Mouse (Mus musculus) forebrain, embryonic 12.5 days (tissue): ENCODE measurements around the gene Plk4. TPM values are rescaled to one million over a fixed set of nuclear protein-coding genes. Genes with fewer than 3 reads are reported as not detected.
"Not testable (repeated sequence)": the region's sequence is repeated elsewhere in the genome, so short reads cannot be mapped to it uniquely, and the experiment has no call there.

Experiments used
- ATAC-seq: fragments of 200-750 bp; cut with Nextera tagmentation; 2 replicates; pipeline ENCODE4 v1.8.0; 2017; ENCODE audit warnings: moderate TSS enrichment; ENCODE audit not compliant: low FRiP score
- H3K27ac ChIP-seq: fragments of 300-500 bp; sonication (generic); 2 replicates; pipeline ENCODE4 v1.5.1; 2016; ENCODE audit warnings: mild to moderate bottlenecking
- H3K27me3 ChIP-seq: fragments of 300-500 bp; sonication (generic); 2 replicates; pipeline ENCODE4 v1.6.1; 2016; ENCODE audit warnings: mild to moderate bottlenecking
- H3K36me3 ChIP-seq: fragments of 300-500 bp; sonication (generic); replicated peaks from 2 replicates; pipeline ENCODE4 v1.6.1; 2016; ENCODE audit warnings: mild to moderate bottlenecking
- H3K4me1 ChIP-seq: fragments of 300-500 bp; sonication (generic); 2 replicates; pipeline ENCODE4 v1.6.1; 2016
- H3K4me2 ChIP-seq: fragments of 300-500 bp; sonication (generic); 2 replicates; pipeline ENCODE4 v1.6.1; 2016; ENCODE audit warnings: mild to moderate bottlenecking, moderate library complexity
- H3K4me3 ChIP-seq: fragments of 300-500 bp; sonication (generic); replicated peaks from 2 replicates; pipeline ENCODE4 v1.5.1; 2016; ENCODE audit warnings: mild to moderate bottlenecking
- H3K9ac ChIP-seq: fragments of 300-500 bp; sonication (generic); 2 replicates; pipeline ENCODE4 v1.6.1; 2016; ENCODE audit warnings: mild to moderate bottlenecking
- H3K9me3 ChIP-seq: fragments of 300-500 bp; sonication (generic); 2 replicates; pipeline ENCODE4 v1.6.1; 2016
- WGBS: fragments of 180-500 bp; shearing (Covaris S2); methylation state at CpG from one replicate; pipeline ENCODE4 v1.1.7; 2016; 5-methylcytosine and 5-hydroxymethylcytosine counted together
- polyA plus RNA-seq: library from polyadenylated mRNA; unstranded; fragments of >200 nt; fragmentation: Nextera tagmentation; extraction: Ambion mirVana; gene quantifications from 2 replicates; pipeline ENCODE4 v1.2.1, GENCODE M21; 2016

Gene Plk4
- 65.9 and 69.2 TPM in 2 replicates for polyA plus RNA-seq

DNA sequence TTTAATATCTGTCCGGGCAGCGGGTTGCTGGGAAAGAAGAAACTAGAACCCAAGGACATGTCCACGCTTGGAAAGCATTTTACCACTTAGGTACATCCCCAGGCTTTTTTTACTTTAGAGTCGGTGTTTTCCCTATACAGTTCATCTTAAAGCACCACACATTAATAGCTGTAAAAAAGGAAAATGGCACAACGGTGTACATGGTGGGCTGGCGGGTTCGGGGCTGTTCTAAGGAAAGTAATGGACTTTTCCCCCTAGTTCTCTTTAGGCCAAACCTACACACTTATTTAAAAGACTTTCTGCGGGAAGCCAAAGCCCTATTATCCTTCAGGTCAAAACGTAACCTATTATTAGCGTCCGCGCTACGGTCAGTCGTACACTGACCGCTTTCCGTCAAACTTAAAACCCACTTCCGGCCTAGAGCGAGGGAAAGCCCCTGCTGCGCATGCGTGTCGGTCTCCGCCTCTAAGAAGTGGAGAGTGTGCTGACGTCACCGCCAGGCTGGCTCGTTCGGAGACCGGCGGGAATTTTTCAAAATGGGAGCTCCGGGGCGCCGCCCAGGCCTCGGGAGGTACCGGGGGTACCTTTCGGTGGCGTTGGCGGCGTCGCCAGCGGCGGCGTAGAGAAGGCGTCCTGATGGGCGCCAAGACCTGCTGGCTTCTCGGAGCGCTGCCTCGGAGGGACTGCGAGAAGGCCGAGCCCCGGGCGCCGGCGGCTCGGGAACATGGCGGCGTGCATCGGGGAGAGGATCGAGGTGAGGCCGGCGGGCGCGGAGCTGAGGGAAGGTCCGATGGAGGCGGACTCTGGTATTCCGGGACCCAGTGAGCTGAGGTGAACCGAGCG lies at the start of gene Plk4:
TSS of gene Plk4 (plus strand) at position 490 of the 843 bp plus-strand sequence.
- H3K27ac ChIP-seq = peak within 1 kb of the TSS; percentile 76
- peak within 1 kb of the TSS; percentile 93 for H3K4me3 ChIP-seq

DNA sequence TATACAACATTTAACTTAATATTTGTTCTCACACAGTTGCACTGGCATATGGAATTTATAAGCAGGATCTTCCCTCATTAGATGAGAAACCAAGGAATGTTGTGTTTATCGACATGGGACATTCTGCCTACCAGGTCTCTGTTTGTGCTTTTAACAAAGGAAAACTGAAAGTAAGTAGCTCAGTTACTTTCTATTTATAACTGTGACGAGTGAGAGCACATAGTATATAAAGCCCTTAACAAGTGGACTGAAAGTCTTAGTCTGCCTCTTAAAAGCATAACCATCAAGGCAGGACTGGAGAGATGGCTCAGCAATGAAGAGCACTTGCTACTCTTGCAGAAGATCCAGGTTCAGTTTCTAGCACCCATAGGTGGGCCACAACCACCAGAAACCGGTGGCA lies 39.1 kb upstream of the Plk4 start:
- WGBS = 88% methylated on average over 3 of the region's 3 CpGs
- peaks cover 32% of the 10 kb centered on the region for H3K36me3 ChIP-seq

More for the DNA sequence above, at the start of gene Plk4:
- peak; percentile 96 for ATAC-seq
- Histone ChIP-seq H3K4me1 (peaks cover 14% of the 10 kb centered on the region), H3K36me3 (peaks cover 16% of the 10 kb centered on the region; the same call in 1 of the 2 replicates), H3K4me2 (peak within 1 kb of the TSS; percentile 87), H3K27me3 (no peaks in the 10 kb centered on the region), H3K9me3 (no peaks in the 10 kb centered on the region), H3K9ac (peak within 1 kb of the TSS; percentile 90)
- WGBS = 2% methylated on average over 66 of the region's 66 CpGs

DNA sequence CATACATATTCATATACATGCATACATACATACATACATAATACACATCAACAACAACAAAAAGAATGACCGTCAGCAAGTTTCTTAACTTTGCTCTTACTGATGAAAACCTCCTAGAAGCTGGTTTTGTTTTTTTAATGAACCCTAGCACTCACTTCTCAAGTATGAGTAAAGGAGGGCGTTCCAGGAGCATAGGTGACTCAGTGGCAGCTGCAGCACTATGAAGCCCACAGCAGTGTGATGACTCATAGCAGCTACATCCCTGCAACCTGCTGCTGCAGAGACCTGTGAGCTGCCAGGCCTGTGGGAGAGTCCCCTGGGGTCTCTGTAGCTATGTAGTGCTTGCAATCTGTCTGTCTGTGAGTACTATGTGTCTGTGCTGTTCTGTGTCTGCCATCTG lies 38.5 kb upstream of the Plk4 start:
- H3K9me3 ChIP-seq = no peaks in the 10 kb centered on the region
- WGBS = 90% methylated on average over 2 of the region's 2 CpGs
- no peak overlapping the region for H3K27ac ChIP-seq
- H3K9ac ChIP-seq = no peak overlapping the region
- no peaks in the 10 kb centered on the region for H3K27me3 ChIP-seq
- no peak overlapping the region for H3K4me2 ChIP-seq
- H3K4me3 ChIP-seq = no peak overlapping the region
- peaks cover 31% of the 10 kb centered on the region for H3K36me3 ChIP-seq
- no peak for ATAC-seq
- H3K4me1 ChIP-seq = no peaks in the 10 kb centered on the region

More for the DNA sequence above, 39.1 kb upstream of the Plk4 start:
- Histone ChIP-seq H3K9ac (no peak overlapping the region), H3K4me2 (no peak overlapping the region), H3K9me3 (no peaks in the 10 kb centered on the region), H3K27ac (no peak overlapping the region), H3K4me1 (no peaks in the 10 kb centered on the region), H3K27me3 (no peaks in the 10 kb centered on the region), H3K4me3 (no peak overlapping the region)
- ATAC-seq = no peak

DNA sequence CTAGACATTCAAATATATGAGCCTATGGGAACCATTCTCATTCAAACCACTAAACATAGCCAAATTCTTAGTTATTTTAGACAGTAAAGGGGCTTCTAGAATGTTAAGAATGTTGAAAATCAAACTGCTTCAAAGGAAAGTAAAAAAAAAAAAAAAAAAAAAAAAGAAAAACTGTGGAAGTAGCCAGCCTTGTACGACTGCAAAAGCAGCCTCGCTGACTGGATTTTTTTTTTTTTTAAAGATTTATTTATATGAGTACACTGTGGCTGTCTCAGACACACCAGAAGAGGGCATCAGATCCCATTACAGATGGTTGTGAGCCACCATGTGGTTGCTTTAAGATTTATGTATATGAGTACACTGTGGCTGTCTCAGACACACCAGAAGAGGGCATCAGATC lies 6.0 kb upstream of the Plk4 start:
- Histone ChIP-seq H3K4me1 (no peaks in the 10 kb centered on the region), H3K36me3 (peaks cover 9% of the 10 kb centered on the region), H3K9ac (no peak overlapping the region), H3K4me2 (no peak overlapping the region), H3K9me3 (no peaks in the 10 kb centered on the region), H3K27me3 (no peaks in the 10 kb centered on the region), H3K27ac (no peak overlapping the region), H3K4me3 (no peak overlapping the region)
- no peak for ATAC-seq
- WGBS = 94% methylated on average over 2 of the region's 2 CpGs

DNA sequence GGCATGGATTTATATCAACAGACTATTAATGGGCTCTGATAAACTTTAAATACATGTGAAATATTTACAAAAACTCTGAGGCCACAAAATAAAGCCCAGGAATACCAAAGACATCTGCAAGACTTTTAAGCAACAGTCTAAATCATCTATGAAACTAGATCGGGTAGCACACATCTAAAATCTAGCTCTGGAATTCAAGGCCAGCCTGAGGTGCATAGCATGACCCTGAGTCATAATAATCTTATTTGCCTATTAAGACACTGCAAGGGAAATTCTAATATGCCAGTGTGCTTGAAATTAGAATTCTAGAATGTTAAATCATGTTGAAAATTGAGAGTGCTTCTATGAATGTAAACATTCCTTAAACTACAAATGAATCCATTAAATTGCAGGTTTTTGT lies 1.8 kb upstream of the Plk4 start:
- peaks cover 14% of the 10 kb centered on the region for H3K4me1 ChIP-seq
- H3K9ac ChIP-seq = no peak overlapping the region
- no peak overlapping the region for H3K4me2 ChIP-seq
- H3K9me3 ChIP-seq = no peaks in the 10 kb centered on the region
- no peak overlapping the region for H3K4me3 ChIP-seq
- WGBS = 82% methylated on average over 1 of the region's 1 CpGs
- no peak overlapping the region for H3K27ac ChIP-seq
- peaks cover 10% of the 10 kb centered on the region; the same call in 1 of the 2 replicates for H3K36me3 ChIP-seq
- no peaks in the 10 kb centered on the region for H3K27me3 ChIP-seq
- ATAC-seq = no peak

DNA sequence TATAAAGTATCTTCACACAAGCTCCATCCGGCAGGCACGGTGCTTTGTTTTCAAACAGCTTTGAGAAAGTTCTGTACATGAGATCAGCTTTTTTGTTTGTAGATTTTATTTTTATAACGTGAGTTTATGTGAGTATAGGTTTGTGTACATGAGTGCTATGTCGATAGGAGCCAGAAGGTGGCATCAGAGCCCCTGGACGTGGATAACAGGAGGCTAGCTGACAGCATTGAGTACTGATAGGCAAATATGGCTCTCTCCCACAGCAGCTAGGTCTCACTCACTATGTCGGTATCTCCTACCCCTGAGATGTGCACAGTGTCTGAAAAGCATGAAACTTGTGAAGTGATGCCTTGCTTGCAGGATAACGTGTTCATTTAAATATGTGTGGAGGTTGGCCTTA lies 1.3 kb upstream of the Plk4 start:
- Histone ChIP-seq H3K9me3 (no peaks in the 10 kb centered on the region), H3K27me3 (no peaks in the 10 kb centered on the region), H3K36me3 (peaks cover 10% of the 10 kb centered on the region; the same call in 1 of the 2 replicates), H3K4me3 (no peak overlapping the region), H3K27ac (no peak overlapping the region), H3K4me2 (no peak overlapping the region), H3K4me1 (peaks cover 14% of the 10 kb centered on the region), H3K9ac (no peak overlapping the region)
- 35% methylated on average over 7 of the region's 7 CpGs for WGBS
- no peak for ATAC-seq

DNA sequence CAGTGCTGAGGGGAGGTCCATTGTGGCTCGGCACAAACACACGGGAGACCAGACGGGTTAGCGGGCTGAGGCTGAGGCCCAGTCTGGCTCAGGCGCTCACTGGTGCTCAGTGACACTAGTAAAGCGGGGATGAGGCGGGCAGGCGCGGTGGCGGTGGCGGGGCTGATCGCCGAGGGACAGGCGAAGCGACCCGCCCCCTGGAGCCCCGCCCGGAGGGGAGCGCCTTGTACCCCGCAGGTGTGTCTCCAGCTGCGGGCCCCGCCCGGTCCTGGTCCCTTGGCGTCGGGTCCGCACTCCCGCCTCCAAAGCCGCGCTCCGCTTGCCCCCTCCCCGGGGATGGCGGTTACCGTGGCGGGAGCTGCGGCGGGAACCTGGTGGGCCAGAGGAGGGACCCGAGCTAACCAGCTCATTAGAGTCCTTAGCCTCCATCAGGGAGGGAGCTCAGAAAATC lies 579 bp downstream of the Plk4 start:
- WGBS = 2% methylated on average over 23 of the region's 37 CpGs
- H3K4me2 ChIP-seq = peak overlapping the region; percentile 87
- H3K9ac ChIP-seq = peak overlapping the region; percentile 90
- no peaks in the 10 kb centered on the region for H3K27me3 ChIP-seq
- peak overlapping the region; percentile 93 for H3K4me3 ChIP-seq
- H3K9me3 ChIP-seq = no peaks in the 10 kb centered on the region
- peak overlapping the region; percentile 76 for H3K27ac ChIP-seq
- peaks cover 14% of the 10 kb centered on the region for H3K4me1 ChIP-seq
- peak; percentile 84 for ATAC-seq
- H3K36me3 ChIP-seq = peaks cover 22% of the 10 kb centered on the region

DNA sequence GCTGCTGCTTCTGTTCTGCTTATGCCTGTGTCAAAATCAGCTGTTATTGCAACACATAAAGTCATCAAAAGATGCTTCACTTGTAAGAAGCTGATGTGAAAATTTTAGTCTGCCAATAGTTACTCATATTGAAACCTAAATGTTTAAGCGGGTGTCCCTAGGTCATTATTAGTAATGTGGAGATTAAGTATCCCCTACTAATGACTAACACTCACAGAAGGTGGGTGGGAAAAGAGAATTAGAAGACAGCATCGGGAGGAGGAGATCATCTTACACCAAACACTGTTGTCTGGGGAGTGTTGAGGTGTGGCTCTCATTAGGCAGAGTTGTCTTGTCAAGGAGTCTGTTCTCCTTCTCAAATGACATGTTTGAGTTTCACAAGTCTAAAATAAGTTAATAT lies 7.1 kb downstream of the Plk4 start:
- Histone ChIP-seq H3K36me3 (peaks cover 49% of the 10 kb centered on the region), H3K27me3 (no peaks in the 10 kb centered on the region), H3K4me2 (no peak overlapping the region), H3K27ac (no peak overlapping the region), H3K9ac (no peak overlapping the region), H3K4me3 (no peak overlapping the region), H3K4me1 (no peaks in the 10 kb centered on the region), H3K9me3 (no peaks in the 10 kb centered on the region)
- no peak for ATAC-seq
- 80% methylated on average over 2 of the region's 2 CpGs for WGBS

DNA sequence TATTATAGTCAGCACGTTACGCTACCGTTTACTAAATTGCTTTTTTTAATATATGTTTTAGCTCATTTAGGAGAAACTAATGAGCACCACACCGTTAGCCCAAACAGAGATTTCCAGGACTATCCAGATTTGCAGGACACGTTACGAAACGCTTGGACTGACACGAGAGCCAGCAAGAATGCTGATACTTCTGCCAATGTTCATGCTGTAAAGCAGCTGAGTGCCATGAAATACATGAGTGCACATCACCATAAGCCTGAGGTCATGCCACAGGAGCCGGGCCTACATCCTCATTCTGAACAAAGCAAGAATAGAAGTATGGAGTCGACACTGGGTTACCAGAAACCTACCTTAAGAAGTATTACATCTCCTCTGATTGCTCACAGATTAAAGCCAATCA lies 8.9 kb downstream of the Plk4 start:
- 93% methylated on average over 10 of the region's 10 CpGs for WGBS
- H3K27ac ChIP-seq = no peak overlapping the region
- no peak overlapping the region for H3K9ac ChIP-seq
- H3K9me3 ChIP-seq = no peaks in the 10 kb centered on the region
- no peak overlapping the region for H3K4me3 ChIP-seq
- H3K36me3 ChIP-seq = peaks cover 58% of the 10 kb centered on the region
- no peak for ATAC-seq
- no peaks in the 10 kb centered on the region for H3K4me1 ChIP-seq
- H3K27me3 ChIP-seq = no peaks in the 10 kb centered on the region
- H3K4me2 ChIP-seq = no peak overlapping the region

DNA sequence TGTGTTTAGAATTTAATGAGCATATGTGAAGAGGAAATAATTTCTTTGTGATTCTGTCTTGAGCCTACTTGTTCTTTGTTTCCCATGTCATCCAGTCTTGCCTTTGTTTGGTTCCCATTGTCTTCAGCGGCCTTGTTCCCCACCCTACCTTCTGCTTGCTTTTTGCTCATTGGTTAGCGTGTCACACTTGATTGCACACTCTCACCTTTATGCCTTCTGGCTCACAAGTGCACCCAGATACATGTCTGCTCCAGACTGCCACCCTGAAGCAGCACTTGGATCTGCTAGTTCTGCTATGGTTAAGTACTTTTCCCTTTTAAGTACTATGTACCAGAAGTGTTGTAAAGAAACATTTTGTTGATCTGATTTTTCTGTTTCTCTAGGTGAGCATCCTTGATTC lies 10.1 kb downstream of the Plk4 start:
- Histone ChIP-seq H3K27ac (no peak overlapping the region), H3K4me1 (no peaks in the 10 kb centered on the region), H3K36me3 (peaks cover 63% of the 10 kb centered on the region), H3K27me3 (no peaks in the 10 kb centered on the region), H3K9ac (no peak overlapping the region), H3K4me2 (no peak overlapping the region), H3K9me3 (no peaks in the 10 kb centered on the region), H3K4me3 (no peak overlapping the region)
- ATAC-seq = no peak
- WGBS = 60% methylated on average over 2 of the region's 2 CpGs

DNA sequence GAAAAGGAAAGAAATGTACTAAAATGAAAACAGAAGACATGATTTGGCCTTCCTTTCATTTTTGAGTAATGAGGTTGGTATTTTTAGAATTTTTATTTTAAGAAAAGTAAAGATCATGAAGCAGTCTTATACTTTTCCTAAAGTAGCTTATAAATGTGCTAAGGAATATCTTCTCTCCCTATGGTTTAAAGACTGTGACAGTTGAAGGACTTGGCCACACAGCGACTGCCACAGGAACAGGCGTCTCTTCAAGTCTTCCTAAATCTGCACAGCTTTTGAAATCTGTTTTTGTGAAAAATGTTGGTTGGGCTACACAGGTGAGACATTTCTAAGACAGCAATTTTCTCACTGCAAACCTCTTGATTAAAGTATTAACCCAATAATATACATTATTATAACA lies 13.5 kb downstream of the Plk4 start:
- Histone ChIP-seq H3K9ac (no peak overlapping the region), H3K36me3 (peaks cover 71% of the 10 kb centered on the region), H3K27me3 (no peaks in the 10 kb centered on the region), H3K4me1 (no peaks in the 10 kb centered on the region), H3K9me3 (no peaks in the 10 kb centered on the region), H3K27ac (no peak overlapping the region), H3K4me3 (no peak overlapping the region), H3K4me2 (no peak overlapping the region)
- WGBS = 95% methylated on average over 2 of the region's 2 CpGs
- ATAC-seq = no peak

DNA sequence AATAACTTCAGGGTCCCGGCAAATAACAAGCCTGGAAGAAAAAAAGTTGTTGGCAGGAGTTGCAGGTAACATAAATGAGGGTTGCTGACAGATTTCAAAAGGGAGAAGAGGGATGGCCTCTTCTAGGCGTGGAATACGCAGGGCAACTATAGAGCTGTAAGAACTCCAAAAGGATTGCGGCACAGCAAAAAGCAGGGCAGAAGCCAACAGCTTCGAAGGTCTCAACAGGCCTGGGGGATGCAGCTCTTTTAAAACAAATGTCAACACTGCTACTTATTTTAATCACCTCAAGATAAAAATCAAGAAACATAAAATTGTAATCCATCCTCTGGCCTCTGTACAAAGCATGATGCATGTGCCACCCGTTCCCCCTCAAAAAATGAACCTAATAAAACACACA lies 45.7 kb downstream of the Plk4 start:
- 89% methylated on average over 6 of the region's 6 CpGs for WGBS
- H3K4me1 ChIP-seq, H3K9me3 ChIP-seq, H3K27me3 ChIP-seq, ATAC-seq, H3K9ac ChIP-seq, H3K36me3 ChIP-seq, H3K27ac ChIP-seq: not testable (repeated sequence)
- Histone ChIP-seq H3K4me3 (peak overlapping the region; percentile 49; the same call in 1 of the 2 replicates), H3K4me2 (peak overlapping the region; percentile 67)

DNA sequence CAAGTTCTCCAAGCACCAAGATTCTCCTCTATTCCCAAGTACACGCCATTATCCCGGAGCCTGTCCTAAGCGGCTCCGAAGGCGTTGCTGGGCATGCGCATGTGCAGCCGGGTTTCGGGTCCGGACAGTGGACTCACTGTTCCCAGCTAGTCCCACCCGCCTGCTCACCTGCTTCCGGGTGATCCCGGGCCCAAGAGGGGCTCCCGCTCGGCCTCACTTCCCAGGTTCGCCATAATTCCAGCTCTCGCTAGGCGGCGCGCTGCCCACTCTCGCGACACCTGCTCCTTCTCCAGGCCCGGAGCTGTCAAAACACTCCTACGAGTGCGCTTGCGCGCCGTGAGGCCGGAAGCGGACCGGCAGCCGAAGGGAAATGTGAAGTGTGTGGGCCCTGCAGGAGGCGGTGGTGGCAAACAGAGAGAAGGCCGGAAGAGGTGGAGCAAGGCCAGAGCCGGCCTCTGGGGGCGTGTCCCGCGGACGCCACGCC lies 46.7 kb downstream of the Plk4 start, which contains the start of gene Mfsd8:
TSS of gene Mfsd8 (minus strand) at position 414 of the 484 bp plus-strand sequence.
- Histone ChIP-seq H3K4me2 (peak within 1 kb of the TSS; percentile 67), H3K4me3 (peak within 1 kb of the TSS; percentile 49), H3K27ac (peak within 1 kb of the TSS; percentile 78), H3K9ac (peak within 1 kb of the TSS; percentile 60)
- ATAC-seq = peak; percentile 98
- not testable (repeated sequence) for H3K9me3 ChIP-seq, H3K27me3 ChIP-seq, H3K36me3 ChIP-seq, H3K4me1 ChIP-seq
- WGBS = under 1% methylated on average over 39 of the region's 39 CpGs
